Mouse (Mus musculus) spleen, adult 18-20 months (tissue): Measurements from ENCODE around the gene Slc1a5.

Experiments
- DNase-seq, 2 experiments: peaks; one replicate each; pipeline ENCODE4 v3.0.0; 2022; ENCODE audit warnings: mixed read lengths in 2 of 2

Slc1a5 gene

GRCm38 (mm10) chr7:16780825-16781554, at the start of gene Slc1a5:
Slc1a5 (plus strand) TSS chr7:16781340.
- DNase-seq = peak; percentile 95

GRCm38 (mm10) chr7:16731893-16732422, 49.2 kb upstream of the Slc1a5 start:
- DNase-seq = no peak

GRCm38 (mm10) chr7:16737606-16738072, 43.5 kb upstream of the Slc1a5 start:
- DNase-seq = no peak

GRCm38 (mm10) chr7:16738073-16738696, 43.0 kb upstream of the Slc1a5 start, which contains the start of gene Ap2s1:
Ap2s1 (plus strand) TSS chr7:16738410.
- peak; percentile 90 to 91 for DNase-seq

- DNase-seq = no peak
Observed at GRCm38 (mm10) chr7:16739056-16739604, 42.0 kb upstream of the Slc1a5 start.

GRCm38 (mm10) chr7:16745373-16745772, 35.8 kb upstream of the Slc1a5 start:
- no peak for DNase-seq

GRCm38 (mm10) chr7:16746093-16746492, 35.0 kb upstream of the Slc1a5 start:
- DNase-seq = peak in 1 of 2 experiments; percentile 34

GRCm38 (mm10) chr7:16747656-16748055, 33.5 kb upstream of the Slc1a5 start:
- DNase-seq = no peak

- no peak for DNase-seq
Observed at GRCm38 (mm10) chr7:16752016-16752415, 29.1 kb upstream of the Slc1a5 start.

- no peak for DNase-seq
Observed at GRCm38 (mm10) chr7:16755362-16756017, 25.6 kb upstream of the Slc1a5 start.

GRCm38 (mm10) chr7:16758872-16759574, 22.1 kb upstream of the Slc1a5 start:
- no peak for DNase-seq

- DNase-seq = no peak
Observed at GRCm38 (mm10) chr7:16760292-16760691, 20.8 kb upstream of the Slc1a5 start.

- DNase-seq = no peak
Observed at GRCm38 (mm10) chr7:16761005-16761481, 20.1 kb upstream of the Slc1a5 start.

- no peak for DNase-seq
Observed at GRCm38 (mm10) chr7:16761630-16762029, 19.5 kb upstream of the Slc1a5 start.

- DNase-seq = no peak
Observed at GRCm38 (mm10) chr7:16763463-16764218, 17.5 kb upstream of the Slc1a5 start.

GRCm38 (mm10) chr7:16766443-16766842, 14.7 kb upstream of the Slc1a5 start:
- DNase-seq = no peak

- DNase-seq = no peak
Observed at GRCm38 (mm10) chr7:16775888-16776287, 5.3 kb upstream of the Slc1a5 start.

- DNase-seq = no peak
Observed at GRCm38 (mm10) chr7:16780076-16780475, 1.1 kb upstream of the Slc1a5 start.

- DNase-seq = no peak
Observed at GRCm38 (mm10) chr7:16781555-16781815, 345 bp downstream of the Slc1a5 start.

GRCm38 (mm10) chr7:16781816-16782554, 845 bp downstream of the Slc1a5 start:
- DNase-seq = peak; percentile 28 to 52

- no peak for DNase-seq
Observed at GRCm38 (mm10) chr7:16782555-16783125, 1.5 kb downstream of the Slc1a5 start.
